Mouse (Mus musculus) left cerebral cortex, postnatal 4 days (tissue): ENCODE measurements around the gene Mllt3. TPM values are rescaled to one million over a fixed set of nuclear protein-coding genes. Genes with fewer than 3 reads are reported as not detected.

ENCODE experiments used
- DNase-seq: peaks from one replicate; pipeline ENCODE4 v3.0.0-alpha.2; 2022
- intact Hi-C: fragments of 180-260 bp; cut with DNase I; formaldehyde crosslinking; loops from one replicate; pipeline ENCODE4 v1.15.1; 2025
- total RNA-seq, 2 experiments: library from RNA; stranded (reverse); gene quantifications; 2 replicates each; pipeline ENCODE4 v1.2.3; 2021

Mllt3 gene
- total RNA-seq: 10 to 100 TPM; 67.9 to 74.0 TPM

DNA sequence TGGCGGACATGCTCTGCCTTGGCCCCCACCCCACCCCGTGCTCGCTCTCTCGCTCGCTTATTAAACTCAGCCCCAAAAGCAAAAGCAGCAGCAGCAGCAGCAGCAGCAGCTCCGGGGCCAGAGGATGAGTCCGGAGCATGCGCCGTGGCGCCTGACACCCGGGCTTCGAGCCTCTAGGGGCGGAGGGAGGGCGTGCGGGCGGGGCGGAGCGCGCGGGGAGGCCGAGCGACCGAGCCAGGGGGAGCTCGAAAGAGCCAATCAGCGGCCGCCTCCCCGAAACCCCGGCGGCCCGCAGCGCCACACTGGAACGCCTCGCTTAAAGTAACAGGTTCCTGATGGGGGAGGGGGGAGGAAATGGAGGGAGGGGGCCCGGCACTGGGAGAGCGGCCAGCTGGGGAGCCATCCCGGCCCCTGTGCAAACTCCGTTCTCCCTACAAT lies at the start of gene Mllt3:
Gene Mllt3, minus strand, starts transcription at position 149 of the 438 bp plus-strand sequence.
- intact Hi-C loops: loop anchor here (5.0 to 10.0 kb wide), 4 partner anchors 246 to 666 kb away; no protein-coding TSS in a partner anchor
- peak; percentile 97 for DNase-seq

DNA sequence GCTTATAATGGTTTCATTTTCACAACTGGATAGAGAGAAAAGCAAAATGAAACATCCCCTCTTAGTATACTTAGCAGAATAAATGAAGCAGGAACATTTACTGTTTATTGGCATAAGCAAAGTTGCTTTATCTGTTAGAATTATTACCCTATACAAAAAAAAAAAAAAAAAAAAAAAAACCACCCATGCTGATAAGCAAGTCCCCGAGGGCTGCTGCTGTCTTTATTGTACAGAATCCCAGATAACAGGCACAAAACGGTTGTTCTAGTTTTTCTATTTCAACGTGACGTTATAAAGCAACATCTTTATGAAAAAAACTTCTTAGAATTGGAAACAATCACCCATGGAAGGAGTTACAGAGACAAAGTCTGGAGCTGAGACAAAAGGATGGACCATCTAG lies 49.2 kb upstream of the Mllt3 start:
- intact Hi-C loops: no loop called here
- DNase-seq: no peak

- intact Hi-C loops: no loop called here
- no peak for DNase-seq
Observed at GRCm38 (mm10) chr4:88081885-88082284, 48.7 kb upstream of the Mllt3 start.

DNA sequence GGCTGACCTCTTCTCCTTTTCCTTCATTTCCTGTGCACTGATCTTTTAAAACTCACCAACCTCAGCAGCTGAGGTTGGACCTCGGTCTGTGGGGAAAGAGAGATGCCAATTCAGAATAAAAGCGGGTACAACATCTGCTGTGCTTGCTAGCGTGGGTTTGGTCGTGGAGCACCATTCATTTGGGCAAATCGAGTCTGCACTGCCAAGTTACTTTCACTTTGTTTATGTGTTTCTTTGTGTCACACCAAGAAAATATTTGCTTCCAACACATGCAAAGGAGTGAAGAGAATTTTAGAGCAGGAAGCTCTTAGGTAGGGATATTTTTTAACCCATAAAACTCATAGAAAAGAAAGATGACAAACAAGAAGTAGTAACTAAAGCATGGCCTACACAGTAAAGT lies 48.3 kb upstream of the Mllt3 start:
- intact Hi-C loops: no loop called here
- no peak for DNase-seq

DNA sequence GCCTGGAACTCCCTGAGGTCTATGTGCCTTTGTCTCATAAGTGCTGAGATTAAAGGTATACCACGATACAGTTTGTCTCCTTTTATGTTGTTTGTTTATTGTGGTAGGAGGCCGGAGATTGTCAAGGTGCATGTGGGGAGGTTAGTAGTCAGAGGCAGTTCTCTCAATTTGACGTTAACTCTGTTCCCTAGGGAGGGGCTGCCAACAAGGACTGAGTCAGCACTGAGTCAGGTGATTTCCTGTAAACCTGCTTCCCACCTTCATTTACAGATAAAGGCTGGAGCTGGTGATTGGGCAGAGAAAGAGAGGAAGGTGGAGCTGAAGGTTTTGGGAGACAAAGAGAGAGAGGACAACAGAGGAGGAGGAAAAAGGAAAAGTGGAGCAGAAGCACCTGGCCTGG lies 45.8 kb upstream of the Mllt3 start:
- intact Hi-C loops: no loop called here
- no peak for DNase-seq

- intact Hi-C loops: no loop called here
Observed at GRCm38 (mm10) chr4:88075388-88075787, 42.2 kb upstream of the Mllt3 start.

DNA sequence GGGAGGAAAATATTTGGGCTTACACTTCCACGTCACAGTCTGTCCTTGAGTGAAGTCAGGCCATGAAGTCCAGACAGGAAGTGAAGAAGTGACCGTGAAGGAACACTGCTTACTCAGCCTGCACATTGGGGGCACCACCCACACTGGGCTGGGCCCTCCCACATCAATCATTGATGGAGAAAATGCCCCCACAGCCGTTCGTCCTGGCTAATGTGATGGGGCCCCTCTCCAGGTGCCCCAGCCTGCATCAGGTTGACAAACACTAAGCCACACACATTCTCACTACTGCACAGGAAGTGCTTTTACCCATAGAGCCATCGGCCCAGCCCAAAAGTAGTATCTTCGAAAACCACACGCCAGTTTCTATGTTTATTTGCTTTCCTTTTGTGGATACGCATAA lies 13.1 kb upstream of the Mllt3 start:
- DNase-seq: no peak
- intact Hi-C loops: no loop called here

More at GRCm38 (mm10) chr4:88075388-88075787, 42.2 kb upstream of the Mllt3 start:
- no peak for DNase-seq

- intact Hi-C loops: no loop called here
- DNase-seq: no peak
Observed at GRCm38 (mm10) chr4:88045151-88045550, 12.0 kb upstream of the Mllt3 start.

- peak; percentile 62 for DNase-seq
- intact Hi-C loops: loop anchor here (2.0 to 10.0 kb wide), 2 partner anchors 315 to 509 kb away; no protein-coding TSS in a partner anchor
Observed at GRCm38 (mm10) chr4:88035361-88035760, 2.2 kb upstream of the Mllt3 start.

DNA sequence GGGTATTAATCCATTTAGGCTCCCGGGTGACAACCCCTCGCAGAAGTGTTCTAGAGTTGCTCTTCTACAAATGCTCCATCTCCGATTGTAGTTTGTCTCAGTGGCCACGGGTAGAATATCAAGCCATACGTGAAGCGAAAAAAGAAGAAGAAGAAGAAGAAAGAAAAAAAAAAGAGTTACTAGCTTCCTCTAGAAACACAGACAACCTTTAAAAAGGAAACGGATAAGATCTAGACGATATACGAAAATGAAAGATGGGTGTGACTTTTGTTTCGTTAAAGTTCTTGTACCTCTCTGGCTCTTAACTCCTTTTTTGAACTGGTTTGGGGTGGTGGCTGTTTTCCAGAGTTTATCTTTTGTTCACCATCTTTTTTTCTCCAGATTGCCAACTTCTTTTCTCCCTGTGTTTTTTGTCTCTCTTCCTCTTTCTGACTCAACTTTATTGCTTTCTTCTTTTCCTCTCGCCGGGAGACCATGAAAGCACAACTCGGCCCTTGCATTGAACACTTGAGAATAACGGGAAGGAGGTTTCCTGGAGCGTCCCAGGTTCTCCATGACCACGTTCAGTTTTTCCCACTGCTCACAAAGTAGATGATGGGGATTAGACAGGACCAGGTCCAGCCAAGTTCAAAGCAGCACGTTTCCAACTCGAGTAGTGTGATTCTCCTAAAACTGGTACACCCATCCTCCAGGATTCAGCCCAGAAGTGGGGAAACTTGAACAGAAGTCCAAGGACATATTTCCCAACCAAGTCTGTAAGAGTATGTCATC lies 1.4 kb upstream of the Mllt3 start:
- intact Hi-C loops: loop anchor here (2.0 to 10.0 kb wide), 5 partner anchors 247 to 667 kb away; no protein-coding TSS in a partner anchor
- DNase-seq: no peak

- DNase-seq: peak; percentile 12
- intact Hi-C loops: loop anchor here (2.0 to 10.0 kb wide), 5 partner anchors 247 to 667 kb away; no protein-coding TSS in a partner anchor
Observed at GRCm38 (mm10) chr4:88033729-88034386, 694 bp upstream of the Mllt3 start.

- intact Hi-C loops: loop anchor here (5.0 to 10.0 kb wide), 4 partner anchors 245 to 665 kb away; no protein-coding TSS in a partner anchor
- DNase-seq: peak; percentile 41
Observed at GRCm38 (mm10) chr4:88032151-88033098, 739 bp downstream of the Mllt3 start.

GRCm38 (mm10) chr4:88031211-88032150 lies 1.7 kb downstream of the Mllt3 start:
- intact Hi-C loops: loop anchor here (5.0 to 10.0 kb wide), 4 partner anchors 244 to 664 kb away; no protein-coding TSS in a partner anchor
- peak; percentile 68 for DNase-seq

GRCm38 (mm10) chr4:88023567-88023966 lies 9.6 kb downstream of the Mllt3 start:
- DNase-seq: no peak
- intact Hi-C loops: no loop called here

DNA sequence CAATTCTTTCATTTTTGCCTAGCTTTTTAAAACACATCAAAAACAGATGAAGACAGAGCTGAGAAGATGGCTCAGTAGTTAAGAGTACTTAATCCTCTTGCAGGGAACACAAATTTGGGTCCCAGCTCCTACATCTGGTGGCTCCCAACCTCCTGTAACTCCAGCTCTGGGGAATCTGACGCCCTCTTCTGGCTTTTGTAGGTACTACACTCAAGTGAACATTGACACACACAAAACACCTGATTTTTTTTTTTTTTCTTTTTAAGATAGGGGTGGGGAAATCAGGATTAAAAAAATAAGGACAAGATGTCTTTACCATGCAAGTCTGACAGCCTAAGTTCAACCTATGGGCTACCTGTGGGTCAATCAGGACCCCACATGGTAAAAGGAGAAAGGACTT lies 10.5 kb downstream of the Mllt3 start:
- DNase-seq: no peak
- intact Hi-C loops: no loop called here

GRCm38 (mm10) chr4:88020421-88020820 lies 12.7 kb downstream of the Mllt3 start:
- no peak for DNase-seq
- intact Hi-C loops: no loop called here

DNA sequence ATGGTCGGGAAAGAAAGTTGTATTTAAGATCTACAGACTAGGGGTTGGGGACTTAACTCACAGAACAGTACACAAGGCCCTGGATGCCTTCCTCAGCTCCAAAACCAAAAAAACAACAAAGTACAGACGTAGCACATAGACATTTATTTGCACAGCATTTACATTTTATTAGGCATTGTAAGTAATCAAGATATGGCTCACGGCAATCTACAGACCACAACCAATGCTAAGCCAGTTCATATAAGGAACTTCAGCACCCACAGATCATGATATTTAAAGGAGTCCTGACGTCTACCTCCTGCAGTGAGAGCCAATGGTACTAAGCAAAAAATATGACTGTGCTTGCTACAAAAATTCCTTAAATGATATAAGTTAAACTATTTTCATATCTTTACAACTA lies 13.5 kb downstream of the Mllt3 start:
- DNase-seq: no peak
- intact Hi-C loops: no loop called here

DNA sequence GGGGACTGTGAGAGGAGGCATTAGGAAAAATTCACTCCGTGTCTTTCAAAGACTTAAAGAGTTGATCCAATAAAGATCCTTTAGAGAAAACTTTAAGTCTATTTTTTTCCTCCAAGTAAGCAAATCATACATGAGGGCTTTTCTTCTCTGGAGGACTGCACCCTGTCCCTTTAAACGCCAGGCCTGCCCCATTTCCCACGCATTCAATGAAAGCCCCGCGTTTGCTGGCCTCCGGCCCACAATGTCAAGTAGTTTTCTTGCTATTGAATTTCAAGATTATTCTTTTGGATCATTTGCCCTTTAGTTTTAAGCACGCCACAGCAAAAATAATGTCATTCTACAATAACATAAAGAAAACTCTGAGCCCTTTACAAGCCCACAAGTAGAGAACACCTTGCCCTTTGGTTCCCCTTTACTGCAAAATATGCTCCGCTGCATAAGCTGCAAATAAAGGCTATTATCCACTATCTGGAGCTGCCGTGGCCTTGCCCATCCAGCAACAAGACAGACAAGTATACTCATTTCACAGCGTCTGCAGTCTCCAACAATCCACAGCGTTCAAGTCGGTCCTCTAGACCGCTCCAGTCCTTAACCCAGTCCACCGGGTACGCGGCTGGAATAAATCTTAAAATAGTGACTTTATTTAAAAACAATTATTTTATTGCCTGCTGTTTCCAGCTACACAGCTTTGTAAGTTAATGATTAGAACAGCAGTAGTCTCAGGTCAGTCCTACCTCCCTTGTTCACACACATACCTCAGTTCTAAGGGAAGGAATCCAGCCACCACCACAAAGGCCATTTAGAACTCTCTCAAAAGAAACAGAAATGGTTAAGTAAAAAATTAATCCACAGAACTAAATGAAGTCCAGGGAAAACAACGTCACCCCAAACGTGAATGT lies 15.5 kb downstream of the Mllt3 start:
- intact Hi-C loops: no loop called here
- DNase-seq: peak; percentile 44
